ENCODE assay signal across 20 mouse cellular contexts in genomic region chr3:29448829-29449406, GRCm38 (mm10).
DNase-seq lines count a peak whose midpoint lies in the region; ATAC-seq and TF ChIP-seq lines count a peak whose summit lies in the region.
"Had no signal": no experiment of that assay in that cellular context is flagged by ENCODE, and none has a peak within 500 bp of the region (broad histone marks: within the 10 kb centered on the region; RNA-seq: fewer than 3 reads in every experiment).

No protein-coding gene starts in this region.

- no peaks in the 10 kb centered on the region for H3K27me3 ChIP-seq in midbrain, embryonic 13.5 days
- H3K27me3 ChIP-seq in midbrain, postnatal 0 days (ENCODE audit: insufficient read depth, low read length), result no peaks in the 10 kb centered on the region
- no peaks in the 10 kb centered on the region for H3K27me3 ChIP-seq in forebrain, embryonic 14.5 days (replicated peaks; ENCODE audit: control insufficient read depth, insufficient read depth, low read length)
- no peaks in the 10 kb centered on the region for H3K27me3 ChIP-seq in heart, adult 2 months (ENCODE audit: control insufficient read depth, insufficient read depth, low read length)
- H3K27me3 ChIP-seq: CH12.LX; heart, embryonic 12.5 days; hindbrain, embryonic 15.5 days had no signal

- H3K4me3 ChIP-seq in midbrain, embryonic 13.5 days (replicated peaks), result no peak overlapping the region
- H3K4me3 ChIP-seq in midbrain, postnatal 0 days (ENCODE audit: low read depth, low read length), result no peak overlapping the region
- H3K4me3 ChIP-seq in forebrain, embryonic 14.5 days (ENCODE audit: low read depth, low read length), result no peak overlapping the region
- H3K4me3 ChIP-seq in heart, adult 2 months, result no peak overlapping the region
- H3K4me3 ChIP-seq: heart, embryonic 12.5 days; hindbrain, embryonic 15.5 days; left cerebral cortex, adult 2 months; limb, embryonic 10.5 days had no signal

- TF ChIP-seq CTCF in midbrain, postnatal 0 days (IDR thresholded peaks at IDR 0.05), result no peak
- TF ChIP-seq CTCF in heart, adult 2 months (IDR thresholded peaks at IDR 0.05), result no peak

- no peak overlapping the region for H3K4me2 ChIP-seq in midbrain, embryonic 13.5 days (replicated peaks)
- no peak overlapping the region for H3K4me2 ChIP-seq in midbrain, postnatal 0 days (ENCODE audit: low read depth, low read length, poor library complexity, severe bottlenecking)
- no peak overlapping the region for H3K4me2 ChIP-seq in forebrain, embryonic 14.5 days (ENCODE audit: low read length)
- H3K4me2 ChIP-seq: heart, embryonic 12.5 days; hindbrain, embryonic 15.5 days; liver, embryonic 11.5 days had no signal

- H3K4me1 ChIP-seq in midbrain, embryonic 13.5 days (replicated peaks), result peaks cover 16% of the 10 kb centered on the region
- H3K4me1 ChIP-seq in midbrain, postnatal 0 days (ENCODE audit: insufficient read depth, low read length), result no peaks in the 10 kb centered on the region
- H3K4me1 ChIP-seq in forebrain, embryonic 14.5 days (ENCODE audit: control insufficient read depth, insufficient read depth, low read length), result peaks cover 5% of the 10 kb centered on the region; the same call in 1 of the 2 replicates
- peaks cover 1% of the 10 kb centered on the region for H3K4me1 ChIP-seq in heart, adult 2 months (ENCODE audit: control insufficient read depth, insufficient read depth, low read length)
- H3K4me1 ChIP-seq: heart, embryonic 12.5 days had no signal

- peak; percentile 57 for DNase-seq in adrenal gland, adult 8-10 months
- no peak for DNase-seq in adrenal gland, adult 18-20 months (ENCODE audit: low spot score in 2 of 2)
- DNase-seq in midbrain, postnatal 0 days (ENCODE audit: low spot score), result no peak
- DNase-seq in forebrain, embryonic 14.5 days (ENCODE audit: low spot score), result peak; percentile 62
- no peak for DNase-seq in cerebellum, adult 8-10 months
- DNase-seq in heart, adult 2 months, result no peak
- DNase-seq: cerebellum, adult 11 months; gastrocnemius, postnatal 36 days; lung, adult 2 months; lung, postnatal 4 days; thymus, postnatal 14 days had no signal

- no peak overlapping the region for H3K9ac ChIP-seq in midbrain, embryonic 13.5 days (replicated peaks)
- H3K9ac ChIP-seq in midbrain, postnatal 0 days (replicated peaks; ENCODE audit: low read length, poor library complexity, severe bottlenecking), result no peak overlapping the region
- no peak overlapping the region for H3K9ac ChIP-seq in forebrain, embryonic 14.5 days (ENCODE audit: low read length)
- no peak overlapping the region for H3K9ac ChIP-seq in heart, adult 2 months (ENCODE audit: low read depth, low read length)
- H3K9ac ChIP-seq: heart, embryonic 12.5 days; hindbrain, embryonic 15.5 days had no signal

- peak; percentile 56 for ATAC-seq in midbrain, embryonic 13.5 days
- no peak for ATAC-seq in midbrain, postnatal 0 days (ENCODE audit: low FRiP score)
- peak; percentile 74; the same call in 1 of the 2 replicates for ATAC-seq in forebrain, embryonic 14.5 days
- ATAC-seq: intestine, postnatal 0 days had no signal

- intact Hi-C loops in heart, adult 2 months (cut with DNase I), result no loop called here

- H3K36me3 ChIP-seq in midbrain, embryonic 13.5 days, result no peaks in the 10 kb centered on the region
- H3K36me3 ChIP-seq in midbrain, postnatal 0 days (ENCODE audit: insufficient read depth, low read length), result no peaks in the 10 kb centered on the region
- no peaks in the 10 kb centered on the region for H3K36me3 ChIP-seq in forebrain, embryonic 14.5 days (ENCODE audit: control insufficient read depth, insufficient read depth, low read length)
- no peaks in the 10 kb centered on the region for H3K36me3 ChIP-seq in heart, adult 2 months (ENCODE audit: control insufficient read depth, insufficient read depth, low read length)
- H3K36me3 ChIP-seq: heart, embryonic 12.5 days; hindbrain, embryonic 15.5 days; limb, embryonic 10.5 days had no signal

- 46% methylated on average over 5 of the region's 5 CpGs for WGBS in midbrain, embryonic 13.5 days
- WGBS in midbrain, postnatal 0 days, result 55% methylated on average over 5 of the region's 5 CpGs
- 19% methylated on average over 5 of the region's 5 CpGs for WGBS in forebrain, embryonic 14.5 days
- 77% methylated on average over 5 of the region's 5 CpGs for WGBS in heart, adult 2 months

- H3K27ac ChIP-seq in midbrain, embryonic 13.5 days, result no peak overlapping the region
- H3K27ac ChIP-seq in midbrain, postnatal 0 days (ENCODE audit: low read depth, low read length), result no peak overlapping the region
- H3K27ac ChIP-seq in forebrain, embryonic 14.5 days (ENCODE audit: low read depth, low read length), result no peak overlapping the region
- H3K27ac ChIP-seq in heart, adult 2 months, result no peak overlapping the region
- H3K27ac ChIP-seq: hindbrain, embryonic 15.5 days; kidney, postnatal 0 days; left cerebral cortex, adult 2 months; limb, embryonic 10.5 days had no signal

- H3K9me3 ChIP-seq in midbrain, embryonic 13.5 days, result no peaks in the 10 kb centered on the region
- H3K9me3 ChIP-seq in midbrain, postnatal 0 days (ENCODE audit: low read length), result no peaks in the 10 kb centered on the region
- H3K9me3 ChIP-seq in forebrain, embryonic 14.5 days (replicated peaks; ENCODE audit: control insufficient read depth, low read length), result no peaks in the 10 kb centered on the region
- H3K9me3 ChIP-seq: heart, embryonic 12.5 days; hindbrain, embryonic 15.5 days; limb, embryonic 10.5 days had no signal

- no peaks in the 10 kb centered on the region for H3K79me2 ChIP-seq in heart, adult 2 months (replicated peaks; ENCODE audit: control insufficient read depth, insufficient read depth, low read length)

- no peak for TF ChIP-seq POLR2A in heart, adult 2 months (IDR thresholded peaks at IDR 0.05; ENCODE audit: insufficient read depth, low read depth, low read length)

- TF ChIP-seq EP300 in heart, adult 2 months (IDR thresholded peaks at IDR 0.05; ENCODE audit: insufficient read depth, low read depth, low read length), result no peak

Comparison
In these comparisons a context has a peak if more than half of its experiments do, and no peak if none do; other contexts are left out.
1. DNase-seq: peak in adrenal gland, adult 8-10 months (single experiment) and forebrain, embryonic 14.5 days (single experiment); none in adrenal gland, adult 18-20 months (0 of 2), midbrain, postnatal 0 days (single experiment), cerebellum, adult 8-10 months (single experiment) and heart, adult 2 months (0 of 2).